Mouse (Mus musculus) small intestine, adult 2 months (tissue): ENCODE results near the gene Dtd1.

ENCODE experiments used
- CTCF ChIP-seq: fragments of 200-500 bp; IDR thresholded peaks from 2 replicates; pipeline ENCODE4 v1.5.1; 2012; ENCODE audit warnings: low read depth, mild to moderate bottlenecking, control low read depth, inconsistent platforms, low read length, moderate library complexity, mixed read lengths; ENCODE audit not compliant: insufficient replicate concordance, insufficient read length; ENCODE audit errors: extremely low read depth
- POLR2A ChIP-seq: fragments of 200-500 bp; IDR thresholded peaks from 2 replicates; pipeline ENCODE4 v1.6.1; 2012; ENCODE audit warnings: low read depth, mild to moderate bottlenecking, control low read depth, inconsistent platforms, low read length, moderate library complexity

DNA sequence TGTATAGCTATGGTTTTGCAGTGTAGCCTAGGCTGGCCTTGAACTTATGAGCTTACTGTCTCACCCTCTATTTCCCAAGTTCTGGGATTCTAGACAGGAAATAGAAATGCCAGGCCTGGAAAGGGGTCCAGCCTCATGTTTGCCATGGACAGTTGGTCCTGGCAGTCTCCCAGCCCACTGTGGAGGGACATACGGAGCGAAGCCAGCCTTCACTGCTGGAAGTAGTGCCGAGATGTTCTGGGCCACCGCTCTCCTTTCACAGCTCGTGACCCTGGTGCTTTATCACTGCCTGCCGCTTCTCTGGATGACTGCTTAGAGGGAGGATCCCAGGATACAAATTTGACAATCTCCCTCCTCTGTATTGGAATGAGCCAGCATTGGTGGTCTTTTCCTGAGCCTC lies 21.8 kb downstream of the Dtd1 start:
- no peak for TF ChIP-seq CTCF
- no peak for TF ChIP-seq POLR2A
